Mouse (Mus musculus): ENCODE results near the gene Ankrd55. TPM values are rescaled to one million over a fixed set of nuclear protein-coding genes. Genes with fewer than 3 reads are reported as not detected.

The Ankrd55 gene
- polyA plus RNA-seq, 1 experiment = 0.74 TPM

- peaks cover 5% of the 10 kb centered on the region; the same call in 1 of the 2 replicates for H3K4me1 ChIP-seq (ENCODE audit: control insufficient read depth, insufficient read depth, insufficient read length)
- H3K4me3 ChIP-seq (ENCODE audit: extremely low read depth, insufficient read depth, insufficient read length) = no peak overlapping the region
- WGBS = 87% methylated on average over 20 of the region's 20 CpGs
- no peaks in the 10 kb centered on the region for H3K27me3 ChIP-seq (ENCODE audit: control insufficient read depth, insufficient read depth, low read length)
- H3K36me3 ChIP-seq (ENCODE audit: control insufficient read depth, insufficient read depth, low read length) = no peaks in the 10 kb centered on the region
- DNase-seq (ENCODE audit: low read depth in 1 of 2, low spot score in 2 of 2) = no peak
- no peak overlapping the region for H3K27ac ChIP-seq (ENCODE audit: insufficient read depth, low read length)
- TF ChIP-seq POLR2A (IDR thresholded peaks at IDR 0.05; ENCODE audit: low read depth, low read length) = no peak
- no peak for TF ChIP-seq CTCF (IDR thresholded peaks at IDR 0.05; ENCODE audit: extremely low read depth, insufficient read depth, insufficient read length, insufficient replicate concordance)
Measured at GRCm38 (mm10) chr13:112355794-112356486, 67.7 kb downstream of the Ankrd55 start.

- H3K4me1 ChIP-seq (ENCODE audit: control insufficient read depth, insufficient read depth, insufficient read length) = peaks cover 3% of the 10 kb centered on the region; the same call in 1 of the 2 replicates
- H3K27me3 ChIP-seq (ENCODE audit: control insufficient read depth, insufficient read depth, low read length) = no peaks in the 10 kb centered on the region
- DNase-seq (ENCODE audit: low read depth in 1 of 2, low spot score in 2 of 2) = no peak
- no peak for TF ChIP-seq CTCF (IDR thresholded peaks at IDR 0.05; ENCODE audit: extremely low read depth, insufficient read depth, insufficient read length, insufficient replicate concordance)
- no peak for TF ChIP-seq POLR2A (IDR thresholded peaks at IDR 0.05; ENCODE audit: low read depth, low read length)
- H3K4me3 ChIP-seq (ENCODE audit: extremely low read depth, insufficient read depth, insufficient read length) = no peak overlapping the region
- H3K27ac ChIP-seq (ENCODE audit: insufficient read depth, low read length) = no peak overlapping the region
- WGBS = 68% methylated on average over 4 of the region's 4 CpGs
- H3K36me3 ChIP-seq (ENCODE audit: control insufficient read depth, insufficient read depth, low read length) = no peaks in the 10 kb centered on the region
Measured at GRCm38 (mm10) chr13:112361575-112361974, 73.3 kb downstream of the Ankrd55 start.

GRCm38 (mm10) chr13:112363218-112363617 lies 75.0 kb downstream of the Ankrd55 start:
- H3K4me1 ChIP-seq (ENCODE audit: control insufficient read depth, insufficient read depth, insufficient read length) = peaks cover 3% of the 10 kb centered on the region; the same call in 1 of the 2 replicates
- 92% methylated on average over 10 of the region's 10 CpGs for WGBS
- no peak overlapping the region for H3K27ac ChIP-seq (ENCODE audit: insufficient read depth, low read length)

GRCm38 (mm10) chr13:112363746-112364145 lies 75.5 kb downstream of the Ankrd55 start:
- H3K36me3 ChIP-seq (ENCODE audit: control insufficient read depth, insufficient read depth, low read length) = no peaks in the 10 kb centered on the region
- 96% methylated on average over 3 of the region's 3 CpGs for WGBS

More at GRCm38 (mm10) chr13:112363218-112363617, 75.0 kb downstream of the Ankrd55 start:
- Histone ChIP-seq H3K27me3 (ENCODE audit: control insufficient read depth, insufficient read depth, low read length) (no peaks in the 10 kb centered on the region), H3K36me3 (ENCODE audit: control insufficient read depth, insufficient read depth, low read length) (no peaks in the 10 kb centered on the region), H3K4me3 (ENCODE audit: extremely low read depth, insufficient read depth, insufficient read length) (no peak overlapping the region)
- no peak for DNase-seq (ENCODE audit: low read depth in 1 of 2, low spot score in 2 of 2)
- TF ChIP-seq POLR2A (IDR thresholded peaks at IDR 0.05; ENCODE audit: low read depth, low read length) = no peak
- TF ChIP-seq CTCF (IDR thresholded peaks at IDR 0.05; ENCODE audit: extremely low read depth, insufficient read depth, insufficient read length, insufficient replicate concordance) = no peak

GRCm38 (mm10) chr13:112364698-112365097 lies 76.4 kb downstream of the Ankrd55 start:
- TF ChIP-seq POLR2A (IDR thresholded peaks at IDR 0.05; ENCODE audit: low read depth, low read length) (no peak), CTCF (IDR thresholded peaks at IDR 0.05; ENCODE audit: extremely low read depth, insufficient read depth, insufficient read length, insufficient replicate concordance) (no peak)
- Histone ChIP-seq H3K4me1 (ENCODE audit: control insufficient read depth, insufficient read depth, insufficient read length) (peaks cover 3% of the 10 kb centered on the region; the same call in 1 of the 2 replicates), H3K27ac (ENCODE audit: insufficient read depth, low read length) (no peak overlapping the region), H3K36me3 (ENCODE audit: control insufficient read depth, insufficient read depth, low read length) (no peaks in the 10 kb centered on the region), H3K27me3 (ENCODE audit: control insufficient read depth, insufficient read depth, low read length) (no peaks in the 10 kb centered on the region), H3K4me3 (ENCODE audit: extremely low read depth, insufficient read depth, insufficient read length) (no peak overlapping the region)
- WGBS = 93% methylated on average over 5 of the region's 5 CpGs
- DNase-seq (ENCODE audit: low read depth in 1 of 2, low spot score in 2 of 2) = no peak

More at GRCm38 (mm10) chr13:112363746-112364145, 75.5 kb downstream of the Ankrd55 start:
- Histone ChIP-seq H3K27me3 (ENCODE audit: control insufficient read depth, insufficient read depth, low read length) (no peaks in the 10 kb centered on the region), H3K4me1 (ENCODE audit: control insufficient read depth, insufficient read depth, insufficient read length) (peaks cover 3% of the 10 kb centered on the region; the same call in 1 of the 2 replicates), H3K27ac (ENCODE audit: insufficient read depth, low read length) (no peak overlapping the region), H3K4me3 (ENCODE audit: extremely low read depth, insufficient read depth, insufficient read length) (no peak overlapping the region)
- no peak for DNase-seq (ENCODE audit: low read depth in 1 of 2, low spot score in 2 of 2)
- TF ChIP-seq POLR2A (IDR thresholded peaks at IDR 0.05; ENCODE audit: low read depth, low read length) (no peak), CTCF (IDR thresholded peaks at IDR 0.05; ENCODE audit: extremely low read depth, insufficient read depth, insufficient read length, insufficient replicate concordance) (no peak)

GRCm38 (mm10) chr13:112365303-112365702 lies 77.1 kb downstream of the Ankrd55 start:
- 0 out of 2 replicates have a peak overlapping the region, but pooled peaks have one; percentile 42 for H3K27ac ChIP-seq (ENCODE audit: insufficient read depth, low read length)
- no peak overlapping the region for H3K4me3 ChIP-seq (ENCODE audit: extremely low read depth, insufficient read depth, insufficient read length)
- H3K27me3 ChIP-seq (ENCODE audit: control insufficient read depth, insufficient read depth, low read length) = no peaks in the 10 kb centered on the region
- TF ChIP-seq CTCF (IDR thresholded peaks at IDR 0.05; ENCODE audit: extremely low read depth, insufficient read depth, insufficient read length, insufficient replicate concordance) (no peak), POLR2A (IDR thresholded peaks at IDR 0.05; ENCODE audit: low read depth, low read length) (no peak)
- no peaks in the 10 kb centered on the region for H3K36me3 ChIP-seq (ENCODE audit: control insufficient read depth, insufficient read depth, low read length)
- DNase-seq (ENCODE audit: low read depth in 1 of 2, low spot score in 2 of 2) = no peak
- peaks cover 3% of the 10 kb centered on the region; the same call in 1 of the 2 replicates for H3K4me1 ChIP-seq (ENCODE audit: control insufficient read depth, insufficient read depth, insufficient read length)
- 51% methylated on average over 5 of the region's 5 CpGs for WGBS

- 44% methylated on average over 4 of the region's 4 CpGs for WGBS
- TF ChIP-seq POLR2A (IDR thresholded peaks at IDR 0.05; ENCODE audit: low read depth, low read length) = no peak
- no peak for TF ChIP-seq CTCF (IDR thresholded peaks at IDR 0.05; ENCODE audit: extremely low read depth, insufficient read depth, insufficient read length, insufficient replicate concordance)
Measured at GRCm38 (mm10) chr13:112365762-112366161, 77.5 kb downstream of the Ankrd55 start.

More at GRCm38 (mm10) chr13:112365762-112366161, 77.5 kb downstream of the Ankrd55 start:
- 0 out of 2 replicates have a peak overlapping the region, but pooled peaks have one; percentile 42 for H3K27ac ChIP-seq (ENCODE audit: insufficient read depth, low read length)
- no peaks in the 10 kb centered on the region for H3K27me3 ChIP-seq (ENCODE audit: control insufficient read depth, insufficient read depth, low read length)
- H3K36me3 ChIP-seq (ENCODE audit: control insufficient read depth, insufficient read depth, low read length) = no peaks in the 10 kb centered on the region
- DNase-seq (ENCODE audit: low read depth in 1 of 2, low spot score in 2 of 2) = peak in 1 of 2 experiments; percentile 17
- H3K4me3 ChIP-seq (ENCODE audit: extremely low read depth, insufficient read depth, insufficient read length) = no peak overlapping the region
- peaks cover 3% of the 10 kb centered on the region; the same call in 1 of the 2 replicates for H3K4me1 ChIP-seq (ENCODE audit: control insufficient read depth, insufficient read depth, insufficient read length)

All from spleen, adult 2 months (tissue).